Mouse (Mus musculus) MEL (cell line): ENCODE measurements around the gene Hs6st3. TPM values are rescaled to one million over a fixed set of nuclear protein-coding genes. Genes with fewer than 3 reads are reported as not detected.
"Not testable (repeated sequence)": the region's sequence is repeated elsewhere in the genome, so short reads cannot be mapped to it uniquely, and the experiment has no call there.

Source experiments
- DNase-seq: peaks from one replicate; pipeline ENCODE4 v3.0.0; 2011; ENCODE audit warnings: low read depth, low spot score
- H3K27ac ChIP-seq: 2 replicates; pipeline ENCODE4 v1.5.1; 2012; ENCODE audit warnings: low read depth, mild to moderate bottlenecking, control low read depth, low read length, moderate library complexity; ENCODE audit not compliant: control insufficient read depth
- H3K27me3 ChIP-seq, 2 experiments: fragments of 150-350 bp in 1 of 2; sonication (generic) in 1 of 2; 2 replicates each; pipeline ENCODE4 v1.6.1; 2012; ENCODE audit warnings: low read length in 2 of 2, mild to moderate bottlenecking in 2 of 2, improper control_type of control experiment in 1 of 2, moderate library complexity in 1 of 2; ENCODE audit not compliant: insufficient read depth in 2 of 2, control insufficient read depth in 1 of 2
- H3K36me3 ChIP-seq, 2 experiments: 2 replicates each; pipeline ENCODE4 v1.6.1; 2012 to 2014; ENCODE audit warnings: low read length in 2 of 2, improper control_type of control experiment in 1 of 2, inconsistent platforms in 1 of 2, mild to moderate bottlenecking in 1 of 2; ENCODE audit not compliant: insufficient read depth in 2 of 2, control insufficient read depth in 1 of 2
- H3K4me1 ChIP-seq, 2 experiments: fragments of 150-350 bp in 1 of 2; sonication (generic) in 1 of 2; 2 replicates each; pipeline ENCODE4 v1.6.1; 2012; ENCODE audit warnings: low read length in 2 of 2, improper control_type of control experiment in 1 of 2, mild to moderate bottlenecking in 1 of 2; ENCODE audit not compliant: insufficient read depth in 2 of 2, control insufficient read depth in 1 of 2
- H3K4me3 ChIP-seq, 2 experiments: fragments of 150-350 bp in 1 of 2; sonication (generic) in 1 of 2; 2 replicates each; pipeline ENCODE4 v1.5.1; 2012; ENCODE audit warnings: low read depth in 2 of 2, low read length in 2 of 2, mild to moderate bottlenecking in 2 of 2, moderate library complexity in 2 of 2, control low read depth in 1 of 2, improper control_type of control experiment in 1 of 2; ENCODE audit not compliant: control insufficient read depth in 1 of 2, insufficient read depth in 1 of 2
- H3K79me2 ChIP-seq: 2 replicates; pipeline ENCODE4 v1.6.1; 2012; ENCODE audit warnings: mild to moderate bottlenecking, low read length, moderate library complexity; ENCODE audit not compliant: control insufficient read depth, poor library complexity, insufficient read depth
- H3K9ac ChIP-seq: 2 replicates; pipeline ENCODE4 v1.6.1; 2012; ENCODE audit warnings: low read depth, mild to moderate bottlenecking, control low read depth, low read length, moderate library complexity; ENCODE audit not compliant: control insufficient read depth, poor library complexity, severe bottlenecking
- H3K9me3 ChIP-seq: fragments of 150-350 bp; sonication (generic); replicated peaks from 2 replicates; pipeline ENCODE4 v1.6.1; 2012; ENCODE audit warnings: mild to moderate bottlenecking, low read length, improper control_type of control experiment, moderate library complexity; ENCODE audit not compliant: insufficient read depth
- BHLHE40 ChIP-seq: IDR thresholded peaks from 2 replicates; pipeline ENCODE4 v1.6.1; 2012; ENCODE audit warnings: low read depth, mild to moderate bottlenecking, inconsistent platforms, low read length, improper control_type of control experiment, borderline replicate concordance
- CHD2 ChIP-seq: IDR thresholded peaks from 2 replicates; pipeline ENCODE4 v1.6.1; 2011; ENCODE audit warnings: low read length, improper control_type of control experiment
- CTCF ChIP-seq, 3 experiments: IDR thresholded peaks in 2 of 3; conservative IDR thresholded peaks in 1 of 3; 2 replicates each; pipeline ENCODE4 v1.5.1; 2011 to 2012; ENCODE audit warnings: low read length in 3 of 3, low read depth in 2 of 3, mild to moderate bottlenecking in 2 of 3, improper control_type of control experiment in 1 of 3, inconsistent platforms in 1 of 3, mixed read lengths in 1 of 3, moderate library complexity in 1 of 3; ENCODE audit not compliant: control insufficient read depth in 1 of 3, insufficient read depth in 1 of 3, poor library complexity in 1 of 3, severe bottlenecking in 1 of 3
- EP300 ChIP-seq, 2 experiments: IDR thresholded peaks; 2 replicates each; pipeline ENCODE4 v1.6.1; 2011; ENCODE audit warnings: improper control_type of control experiment in 2 of 2, low read length in 2 of 2, low read depth in 1 of 2, mild to moderate bottlenecking in 1 of 2
- ETS1 ChIP-seq: IDR thresholded peaks from 2 replicates; pipeline ENCODE4 v1.6.1; 2012; ENCODE audit warnings: low read depth, mild to moderate bottlenecking, inconsistent platforms, low read length, improper control_type of control experiment, moderate library complexity
- GATA1 ChIP-seq: IDR thresholded peaks from 2 replicates; pipeline ENCODE4 v1.6.1; 2011; ENCODE audit warnings: low read depth, low read length, improper control_type of control experiment
- HCFC1 ChIP-seq: IDR thresholded peaks from 2 replicates; pipeline ENCODE4 v1.6.1; 2012; ENCODE audit warnings: low read depth, mild to moderate bottlenecking, inconsistent platforms, low read length, improper control_type of control experiment, moderate library complexity
- JUND ChIP-seq: IDR thresholded peaks from 2 replicates; pipeline ENCODE4 v1.6.1; 2011; ENCODE audit warnings: low read depth, mild to moderate bottlenecking, improper control_type of control experiment, low read length
- KAT2A ChIP-seq: conservative IDR thresholded peaks from 2 replicates; pipeline ENCODE4 v1.6.1; 2012; ENCODE audit warnings: low read depth, low read length, improper control_type of control experiment, inconsistent platforms
- MAX ChIP-seq: IDR thresholded peaks from 2 replicates; pipeline ENCODE4 v1.6.1; 2011; ENCODE audit warnings: low read length, improper control_type of control experiment
- MXI1 ChIP-seq: IDR thresholded peaks from 2 replicates; pipeline ENCODE4 v1.6.1; 2011; ENCODE audit warnings: mild to moderate bottlenecking, low read depth, low read length, improper control_type of control experiment
- NRF1 ChIP-seq: IDR thresholded peaks from 2 replicates; pipeline ENCODE4 v1.6.1; 2014; ENCODE audit warnings: low read depth, mild to moderate bottlenecking, inconsistent platforms, low read length, improper control_type of control experiment, moderate library complexity; ENCODE audit not compliant: poor library complexity, insufficient read depth, severe bottlenecking
- POLR2AphosphoS5 ChIP-seq: IDR thresholded peaks from 2 replicates; pipeline ENCODE4 v1.6.1; 2012; ENCODE audit warnings: low read depth, borderline replicate concordance, mild to moderate bottlenecking, inconsistent platforms, low read length, moderate library complexity, mixed read lengths
- RAD21 ChIP-seq: IDR thresholded peaks from 2 replicates; pipeline ENCODE4 v1.6.1; 2011; ENCODE audit warnings: mild to moderate bottlenecking, low read depth, low read length, improper control_type of control experiment
- RCOR1 ChIP-seq: IDR thresholded peaks from 2 replicates; pipeline ENCODE4 v1.6.1; 2012; ENCODE audit warnings: low read depth, mild to moderate bottlenecking, inconsistent platforms, low read length, improper control_type of control experiment
- SIN3A ChIP-seq: IDR thresholded peaks from 2 replicates; pipeline ENCODE4 v1.6.1; 2012; ENCODE audit warnings: low read length, improper control_type of control experiment, inconsistent platforms
- SMC3 ChIP-seq: IDR thresholded peaks from 2 replicates; pipeline ENCODE4 v1.6.1; 2011; ENCODE audit warnings: low read depth, low read length, improper control_type of control experiment
- TAL1 ChIP-seq: IDR thresholded peaks from 2 replicates; pipeline ENCODE4 v1.6.1; 2012; ENCODE audit warnings: mild to moderate bottlenecking, inconsistent platforms, low read length, moderate library complexity, mixed read lengths
- TBP ChIP-seq: IDR thresholded peaks from 2 replicates; pipeline ENCODE4 v1.8.0; 2011; ENCODE audit warnings: low read depth, low read length, improper control_type of control experiment
- UBTF ChIP-seq: IDR thresholded peaks from 2 replicates; pipeline ENCODE4 v1.6.1; 2012; ENCODE audit warnings: low read depth, mild to moderate bottlenecking, inconsistent platforms, low read length, improper control_type of control experiment, moderate library complexity, borderline replicate concordance; ENCODE audit not compliant: insufficient read depth
- USF1 ChIP-seq: IDR thresholded peaks from 2 replicates; pipeline ENCODE4 v1.6.1; 2014; ENCODE audit warnings: low read depth, mild to moderate bottlenecking, inconsistent platforms, low read length, improper control_type of control experiment, moderate library complexity
- ZC3H11A ChIP-seq: IDR thresholded peaks from 2 replicates; pipeline ENCODE4 v1.6.1; 2012; ENCODE audit warnings: low read depth, mild to moderate bottlenecking, inconsistent platforms, low read length, improper control_type of control experiment
- ZKSCAN1 ChIP-seq: IDR thresholded peaks from 2 replicates; pipeline ENCODE4 v1.6.1; 2012; ENCODE audit warnings: low read depth, mild to moderate bottlenecking, inconsistent platforms, low read length, improper control_type of control experiment, moderate library complexity
- ZMIZ1 ChIP-seq: IDR thresholded peaks from 2 replicates; pipeline ENCODE4 v1.6.1; 2012; ENCODE audit warnings: low read depth, mild to moderate bottlenecking, inconsistent platforms, low read length, improper control_type of control experiment, moderate library complexity
- polyA plus RNA-seq, 2 experiments: library from polyadenylated mRNA; stranded (reverse) in 1 of 2; unstranded in 1 of 2; fragments of >175 nt in 1 of 2; fragments of >200 nt in 1 of 2; gene quantifications; 2 replicates each; pipeline versions ENCODE4 v1.2.1 to v1.2.4; 2012; ENCODE audit warnings: low replicate concordance in 2 of 2, low read depth in 1 of 2; ENCODE audit not compliant: insufficient read length in 2 of 2, insufficient read depth in 1 of 2, missing spikeins in 1 of 2
- total RNA-seq: library from RNA; depleted of rRNA; stranded (reverse); fragments of 300-350 nt; gene quantifications from 2 replicates; pipeline ENCODE4 v1.2.3, GENCODE M21; 2012

Hs6st3 gene
- total and polyA plus RNA-seq, 3 experiments, result not detected

- TF ChIP-seq CTCF (IDR thresholded peaks at IDR 0.05 in 2 of 3, conservative IDR thresholded peaks at IDR 0.05 in 1 of 3; ENCODE audit: control insufficient read depth in 1 of 3, insufficient read depth in 1 of 3, low read depth in 2 of 3, low read length in 3 of 3, poor library complexity in 1 of 3, severe bottlenecking in 1 of 3) (no peak), USF1 (peak; percentile 58; the same call in 1 of the 2 replicates), TAL1 (peak; percentile 46), NRF1 (no peak), MXI1 (no peak), MAX (no peak), HCFC1 (no peak)
Measured at GRCm38 (mm10) chr14:119585069-119585468, 446.9 kb downstream of the Hs6st3 start (continued).

GRCm38 (mm10) chr14:119587365-119587764 is 449.2 kb downstream of the Hs6st3 start:
- TF ChIP-seq EP300 (IDR thresholded peaks at IDR 0.05; ENCODE audit: low read depth in 1 of 2, low read length in 2 of 2), result peak in 1 of 2 experiments; percentile 52; a peak in 2 of 4 replicates
- peak; percentile 65 for TF ChIP-seq ETS1
- not testable (repeated sequence) for H3K9me3 ChIP-seq, H3K36me3 ChIP-seq, H3K27me3 ChIP-seq, H3K4me3 ChIP-seq, H3K4me1 ChIP-seq, H3K79me2 ChIP-seq, H3K9ac ChIP-seq
- peak; percentile 24 for DNase-seq
- peak overlapping the region; percentile 49 for H3K27ac ChIP-seq

- Histone ChIP-seq H3K27ac (no peak overlapping the region), H3K9me3 (no peaks in the 10 kb centered on the region), H3K4me3 (no peak overlapping the region), H3K36me3 (no peaks in the 10 kb centered on the region), H3K4me1 (no peaks in the 10 kb centered on the region), H3K79me2 (no peaks in the 10 kb centered on the region), H3K9ac (no peak overlapping the region), H3K27me3 (no peaks in the 10 kb centered on the region)
- no peak for DNase-seq
- TF ChIP-seq BHLHE40, result no peak
- no peak for TF ChIP-seq JUND
- TF ChIP-seq SIN3A, result no peak
- TF ChIP-seq GATA1, result no peak
- no peak for TF ChIP-seq KAT2A
- TF ChIP-seq TBP, result no peak
- no peak for TF ChIP-seq POLR2AphosphoS5
- no peak for TF ChIP-seq RCOR1
- TF ChIP-seq ZC3H11A, result no peak
- TF ChIP-seq ZKSCAN1, result no peak
- TF ChIP-seq NRF1, result no peak
- TF ChIP-seq UBTF, result no peak
- no peak for TF ChIP-seq RAD21
- TF ChIP-seq ZMIZ1, result no peak
- no peak for TF ChIP-seq SMC3
- TF ChIP-seq CHD2, result no peak
- no peak for TF ChIP-seq MXI1
Measured at GRCm38 (mm10) chr14:119604327-119604726, 466.2 kb downstream of the Hs6st3 start.
